9 mouse cellular contexts compared by ENCODE assay signal in the genomic region with DNA sequence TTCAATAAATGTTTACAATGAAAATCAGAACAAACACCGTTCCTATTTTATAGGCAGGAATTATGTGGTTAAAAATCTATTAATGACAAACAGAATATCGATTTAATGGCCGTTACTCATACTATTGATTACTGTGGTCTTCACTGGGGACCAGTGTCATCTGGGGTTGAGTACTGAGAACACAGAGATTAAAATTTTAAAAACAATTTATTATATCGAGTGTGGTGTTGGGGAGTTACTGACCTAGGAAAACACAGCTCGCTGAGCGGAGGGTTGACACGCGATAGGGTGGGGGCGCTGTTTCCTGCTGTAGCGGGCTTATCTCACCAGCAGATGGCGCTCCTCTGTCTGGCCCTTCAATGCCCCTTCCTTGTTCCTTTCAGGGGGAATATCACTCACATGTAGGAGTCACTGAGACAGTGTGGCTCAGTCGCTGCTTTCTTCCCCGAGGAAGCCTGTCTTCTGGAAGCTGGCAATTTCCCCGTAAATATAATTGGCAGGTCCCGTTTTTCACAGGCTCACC.
A peak's percentile ranks its signal among the peaks of the same experiment; 100 is the strongest.
DNase-seq lines count a peak whose midpoint lies in the region; ATAC-seq and TF ChIP-seq lines count a peak whose summit lies in the region.
"Had no signal": no experiment of that assay in that cellular context is flagged by ENCODE, and none has a peak within 500 bp of the region (broad histone marks: within the 10 kb centered on the region; RNA-seq: fewer than 3 reads in every experiment).

No protein-coding gene starts in this region.

- in situ Hi-C loops in Patski (cut with MboI; ENCODE audit: low pct_unique_long_range_greater_than_20kb): loop anchor here (10.0 kb wide), 1 partner anchor 373 kb away; no protein-coding TSS in a partner anchor

- H3K4me2 ChIP-seq in forebrain, embryonic 11.5 days (ENCODE audit: low read depth, low read length, severe bottlenecking): no peak overlapping the region
- no peak overlapping the region for H3K4me2 ChIP-seq in forebrain, embryonic 12.5 days
- H3K4me2 ChIP-seq: liver, embryonic 15.5 days had no signal

- H3K4me1 ChIP-seq in forebrain, embryonic 11.5 days (replicated peaks; ENCODE audit: control insufficient read depth, insufficient read depth, low read length): no peaks in the 10 kb centered on the region
- no peaks in the 10 kb centered on the region for H3K4me1 ChIP-seq in forebrain, embryonic 12.5 days
- H3K4me1 ChIP-seq: liver, embryonic 15.5 days had no signal

- no peak overlapping the region for H3K4me3 ChIP-seq in forebrain, embryonic 11.5 days (ENCODE audit: low read depth, low read length)
- no peak overlapping the region for H3K4me3 ChIP-seq in forebrain, embryonic 12.5 days (replicated peaks)
- H3K4me3 ChIP-seq: liver, embryonic 15.5 days had no signal

- WGBS in forebrain, embryonic 11.5 days: 24% methylated on average over 15 of the region's 15 CpGs
- 24% methylated on average over 15 of the region's 15 CpGs for WGBS in forebrain, embryonic 12.5 days

- DNase-seq in forebrain, embryonic 11.5 days (ENCODE audit: low spot score): peak; percentile 87
- no peak for DNase-seq in Patski (ENCODE audit: low read depth, low spot score)
- DNase-seq in cerebellum, postnatal 14 days: peak; percentile 76 to 84
- DNase-seq in heart, postnatal 36 days: peak; percentile 53 to 66
- DNase-seq in layer of hippocampus, postnatal 10 days (ENCODE audit: low spot score in 2 of 2): peak; percentile 79 to 80
- DNase-seq in spleen, postnatal 10 days (ENCODE audit: low spot score in 2 of 2): peak; percentile 44 to 75

- no peaks in the 10 kb centered on the region for H3K36me3 ChIP-seq in forebrain, embryonic 11.5 days (ENCODE audit: control insufficient read depth, insufficient read depth, low read length)
- no peaks in the 10 kb centered on the region for H3K36me3 ChIP-seq in forebrain, embryonic 12.5 days (replicated peaks)
- H3K36me3 ChIP-seq: liver, embryonic 15.5 days had no signal

- intact Hi-C loops in heart, postnatal 36 days (cut with DNase I): loop anchor here (10.0 kb wide), 1 partner anchor 373 kb away; no protein-coding TSS in a partner anchor

- no peak overlapping the region for H3K27ac ChIP-seq in forebrain, embryonic 11.5 days (ENCODE audit: low read depth, low read length)
- H3K27ac ChIP-seq in forebrain, embryonic 12.5 days: no peak overlapping the region
- H3K27ac ChIP-seq: liver, embryonic 15.5 days had no signal

- H3K9ac ChIP-seq in forebrain, embryonic 11.5 days (ENCODE audit: low read length): no peak overlapping the region
- no peak overlapping the region for H3K9ac ChIP-seq in forebrain, embryonic 12.5 days
- H3K9ac ChIP-seq: liver, embryonic 15.5 days had no signal

- TF ChIP-seq CTCF in Patski (IDR thresholded peaks at IDR 0.05): peak; percentile 99

- POLR2A ChIA-PET in Patski (lab: Charles Lee): interaction anchor here (0.6 kb wide), 1 partner anchor 92 kb away, joined by 3 read pairs; no protein-coding TSS in a partner anchor

- no peaks in the 10 kb centered on the region for H3K9me3 ChIP-seq in forebrain, embryonic 11.5 days (ENCODE audit: control insufficient read depth, low read length)
- no peaks in the 10 kb centered on the region for H3K9me3 ChIP-seq in forebrain, embryonic 12.5 days
- H3K9me3 ChIP-seq: liver, embryonic 15.5 days had no signal

- no peaks in the 10 kb centered on the region for H3K27me3 ChIP-seq in forebrain, embryonic 11.5 days (ENCODE audit: control insufficient read depth, insufficient read depth, low read length)
- H3K27me3 ChIP-seq in forebrain, embryonic 12.5 days: peaks cover 38% of the 10 kb centered on the region
- H3K27me3 ChIP-seq in Patski: peaks cover 17% of the 10 kb centered on the region
- H3K27me3 ChIP-seq: liver, embryonic 15.5 days had no signal

- ATAC-seq in forebrain, embryonic 11.5 days (replicated peaks; ENCODE audit: low FRiP score): 0 out of 2 replicates have a peak, but pooled peaks have one; percentile 24
- ATAC-seq in forebrain, embryonic 12.5 days (ENCODE audit: low FRiP score): no peak
- ATAC-seq in Patski: peak; percentile 48
- peak; percentile 79 for ATAC-seq in megakaryocyte progenitor cell, adult 5-6 weeks (replicated peaks; ENCODE audit: poor library complexity)

- CTCF ChIA-PET in Patski (lab: Charles Lee): interaction anchor here (1.0 to 5.5 kb wide), 12 partner anchors 9 to 1158 kb away, joined by 3 to 129 read pairs (median 4); no protein-coding TSS in a partner anchor
